Mouse (Mus musculus) intestine, embryonic 16.5 days (tissue): Measurements from ENCODE around the gene P2rx3. TPM values are rescaled to one million over a fixed set of nuclear protein-coding genes. Genes with fewer than 3 reads are reported as not detected.

Experiments
- ATAC-seq: fragments of 200-750 bp; cut with Nextera tagmentation; 2 replicates; pipeline ENCODE4 v1.8.0; 2017; ENCODE audit warnings: moderate TSS enrichment, moderate library complexity
- H3K27ac ChIP-seq: fragments of 300-500 bp; sonication (generic); 2 replicates; pipeline ENCODE4 v1.5.1; 2014; ENCODE audit warnings: mild to moderate bottlenecking, low read length
- H3K27me3 ChIP-seq: fragments of 300-500 bp; sonication (generic); replicated peaks from 2 replicates; pipeline ENCODE4 v1.6.1; 2014; ENCODE audit warnings: low read length, control low read depth, mixed read lengths; ENCODE audit not compliant: control insufficient read depth, insufficient read depth
- H3K36me3 ChIP-seq: fragments of 300-500 bp; sonication (generic); 2 replicates; pipeline ENCODE4 v1.6.1; 2014; ENCODE audit warnings: low read length, control low read depth; ENCODE audit not compliant: control insufficient read depth, insufficient read depth
- H3K4me1 ChIP-seq: fragments of 300-500 bp; sonication (generic); 2 replicates; pipeline ENCODE4 v1.6.1; 2014; ENCODE audit warnings: low read length, control low read depth, mixed read lengths; ENCODE audit not compliant: control insufficient read depth, insufficient read depth
- H3K4me2 ChIP-seq: fragments of 300-500 bp; sonication (generic); 2 replicates; pipeline ENCODE4 v1.6.1; 2014; ENCODE audit warnings: low read depth, low read length, control low read depth
- H3K4me3 ChIP-seq: fragments of 300-500 bp; sonication (generic); 2 replicates; pipeline ENCODE4 v1.5.1; 2014; ENCODE audit warnings: mild to moderate bottlenecking, low read length
- H3K9ac ChIP-seq: fragments of 300-500 bp; sonication (generic); 2 replicates; pipeline ENCODE4 v1.6.1; 2014; ENCODE audit warnings: low read depth, low read length
- H3K9me3 ChIP-seq: fragments of 300-500 bp; sonication (generic); 2 replicates; pipeline ENCODE4 v1.6.1; 2016; ENCODE audit warnings: low read length, control low read depth; ENCODE audit not compliant: control insufficient read depth
- WGBS: fragments of 180-500 bp; shearing (Covaris S2); extraction: QIAGEN DNeasy Blood & Tissue Kit; methylation state at CpG from one replicate; pipeline ENCODE4 v1.1.7; 2014; 5-methylcytosine and 5-hydroxymethylcytosine counted together
- polyA plus RNA-seq: library from polyadenylated mRNA; unstranded; fragments of >200 nt; fragmentation: Nextera tagmentation; extraction: Ambion mirVana; gene quantifications from 2 replicates; pipeline ENCODE4 v1.2.1, GENCODE M21; 2015

Gene P2rx3
- polyA plus RNA-seq, 1 experiment from 2014 or later = 1.1 TPM

DNA sequence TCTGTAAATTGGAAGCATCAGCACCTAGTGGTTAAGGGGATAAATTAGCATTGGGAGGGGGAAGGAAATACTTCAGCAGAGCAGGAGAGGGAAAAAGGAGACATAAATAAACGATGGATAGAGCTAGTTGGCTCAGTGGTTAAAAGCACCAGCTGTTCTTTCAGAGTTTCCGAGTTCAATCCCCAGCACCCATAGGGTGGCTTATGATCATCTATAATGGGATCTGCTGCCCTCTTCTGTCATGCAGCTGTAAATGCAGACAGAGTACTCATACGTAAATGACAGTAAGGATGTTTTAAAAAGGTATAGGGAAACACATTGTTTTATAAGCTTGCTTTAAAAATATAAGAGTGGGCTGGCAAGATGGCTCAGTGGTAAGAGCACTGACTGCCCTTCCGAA is 29.5 kb downstream of the P2rx3 start:
- ATAC-seq = no peak
- no peak overlapping the region for H3K27ac ChIP-seq
- 31% methylated on average over 4 of the region's 4 CpGs for WGBS

DNA sequence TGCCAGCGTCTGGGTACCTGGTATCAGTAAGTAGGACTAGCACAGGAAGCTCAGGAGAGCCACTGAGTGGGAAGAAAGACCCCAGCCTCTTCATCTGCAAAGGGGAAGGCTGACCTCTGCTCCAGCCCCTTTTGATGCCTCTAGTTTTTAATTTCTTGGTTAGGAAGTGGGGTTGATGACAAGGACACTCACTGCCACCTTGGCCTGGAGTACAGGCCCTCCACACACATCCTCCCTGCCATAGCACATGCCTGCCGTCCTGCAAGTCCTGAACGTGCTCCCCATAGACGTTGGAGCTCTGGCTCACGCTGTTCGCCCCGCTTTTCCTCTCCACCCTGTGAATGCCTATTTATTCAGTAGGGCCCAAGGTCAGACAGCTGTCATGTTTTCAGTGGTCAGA is 30.7 kb downstream of the P2rx3 start:
- Histone ChIP-seq H3K9ac (no peak overlapping the region), H3K4me2 (no peak overlapping the region), H3K27me3 (no peaks in the 10 kb centered on the region), H3K4me3 (no peak overlapping the region), H3K36me3 (no peaks in the 10 kb centered on the region), H3K27ac (no peak overlapping the region), H3K9me3 (no peaks in the 10 kb centered on the region), H3K4me1 (peaks cover 18% of the 10 kb centered on the region)
- 82% methylated on average over 7 of the region's 7 CpGs for WGBS
- ATAC-seq = no peak

More for the DNA sequence above, 29.5 kb downstream of the P2rx3 start:
- Histone ChIP-seq H3K4me2 (no peak overlapping the region), H3K4me1 (peaks cover 27% of the 10 kb centered on the region), H3K27me3 (no peaks in the 10 kb centered on the region), H3K9me3 (no peaks in the 10 kb centered on the region), H3K9ac (no peak overlapping the region), H3K36me3 (no peaks in the 10 kb centered on the region), H3K4me3 (no peak overlapping the region)

DNA sequence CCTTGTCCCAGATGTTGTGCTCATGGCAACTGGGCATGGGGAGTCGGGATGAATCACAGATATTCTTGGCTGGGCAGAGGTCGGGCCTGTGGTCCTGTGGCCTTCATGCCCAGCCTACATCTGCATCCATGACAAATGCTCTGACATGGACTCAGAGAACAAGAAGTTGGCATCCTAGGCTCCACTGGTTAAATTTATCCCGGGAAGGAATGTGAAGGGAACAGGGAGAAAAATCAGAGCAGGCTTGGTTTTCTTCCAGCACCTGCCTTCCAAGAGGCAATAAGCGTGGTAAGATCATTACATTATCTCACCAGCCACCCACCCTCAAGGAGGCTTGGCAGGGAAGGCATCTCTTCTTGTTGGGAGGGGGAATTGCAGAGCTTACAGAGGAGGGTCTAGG is 32.9 kb downstream of the P2rx3 start:
- H3K9me3 ChIP-seq = no peaks in the 10 kb centered on the region
- ATAC-seq = no peak
- no peak overlapping the region for H3K9ac ChIP-seq
- H3K4me2 ChIP-seq = no peak overlapping the region
- H3K36me3 ChIP-seq = no peaks in the 10 kb centered on the region
- 86% methylated on average over 4 of the region's 4 CpGs for WGBS
- no peak overlapping the region for H3K4me3 ChIP-seq
- H3K27ac ChIP-seq = no peak overlapping the region
- no peaks in the 10 kb centered on the region for H3K27me3 ChIP-seq
- peaks cover under 1% of the 10 kb centered on the region; the same call in 1 of the 2 replicates for H3K4me1 ChIP-seq

DNA sequence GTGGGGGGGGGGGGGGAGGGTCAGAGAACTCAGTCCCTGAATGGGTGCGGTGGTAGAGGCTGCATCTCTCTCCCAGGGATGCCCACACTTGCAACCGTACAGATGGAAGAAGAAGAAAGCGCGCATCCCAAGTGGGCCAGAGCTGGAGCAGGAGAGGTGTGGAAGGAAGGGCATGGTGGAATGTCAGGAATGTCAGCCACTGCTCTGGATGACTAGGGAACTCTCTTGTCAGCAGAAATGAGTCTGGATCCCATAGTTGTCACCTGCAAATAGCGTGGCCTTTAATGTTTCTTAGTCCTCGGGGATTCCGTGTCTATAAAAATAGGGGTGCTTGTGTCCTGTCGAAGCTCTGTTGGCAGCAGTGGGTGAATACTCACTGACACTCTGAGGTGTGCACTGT is 34.7 kb downstream of the P2rx3 start:
- no peaks in the 10 kb centered on the region for H3K4me1 ChIP-seq
- no peak overlapping the region for H3K4me2 ChIP-seq
- no peaks in the 10 kb centered on the region for H3K27me3 ChIP-seq
- no peak for ATAC-seq
- H3K27ac ChIP-seq = no peak overlapping the region
- no peaks in the 10 kb centered on the region for H3K9me3 ChIP-seq
- WGBS = 68% methylated on average over 8 of the region's 8 CpGs
- H3K36me3 ChIP-seq = no peaks in the 10 kb centered on the region
- no peak overlapping the region for H3K4me3 ChIP-seq
- no peak overlapping the region for H3K9ac ChIP-seq

DNA sequence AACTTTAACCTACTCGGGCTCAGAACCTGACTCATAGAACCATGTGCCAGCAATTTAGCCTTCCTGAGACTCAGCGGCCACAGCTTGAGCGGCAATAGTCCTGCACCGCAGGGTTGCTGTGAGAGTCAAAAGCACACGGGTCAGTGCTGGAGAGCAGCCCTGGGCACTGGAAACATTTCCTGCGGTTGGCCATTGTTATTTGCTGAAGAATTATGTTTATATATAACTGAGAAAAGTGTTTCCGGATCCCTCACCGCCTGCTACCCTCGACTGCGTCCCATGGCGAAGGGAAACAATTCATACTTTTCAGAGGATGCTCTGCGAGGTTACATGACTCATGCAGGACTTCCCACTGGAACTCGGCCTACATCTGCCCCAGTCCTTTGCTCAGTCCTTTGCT is 35.8 kb downstream of the P2rx3 start:
- H3K27ac ChIP-seq = peak overlapping the region; percentile 31; the same call in 1 of the 2 replicates
- H3K36me3 ChIP-seq = no peaks in the 10 kb centered on the region
- ATAC-seq = no peak
- H3K4me1 ChIP-seq = no peaks in the 10 kb centered on the region
- H3K9me3 ChIP-seq = no peaks in the 10 kb centered on the region
- no peak overlapping the region for H3K9ac ChIP-seq
- no peak overlapping the region for H3K4me2 ChIP-seq
- H3K4me3 ChIP-seq = no peak overlapping the region
- WGBS = 58% methylated on average over 13 of the region's 13 CpGs
- H3K27me3 ChIP-seq = no peaks in the 10 kb centered on the region

DNA sequence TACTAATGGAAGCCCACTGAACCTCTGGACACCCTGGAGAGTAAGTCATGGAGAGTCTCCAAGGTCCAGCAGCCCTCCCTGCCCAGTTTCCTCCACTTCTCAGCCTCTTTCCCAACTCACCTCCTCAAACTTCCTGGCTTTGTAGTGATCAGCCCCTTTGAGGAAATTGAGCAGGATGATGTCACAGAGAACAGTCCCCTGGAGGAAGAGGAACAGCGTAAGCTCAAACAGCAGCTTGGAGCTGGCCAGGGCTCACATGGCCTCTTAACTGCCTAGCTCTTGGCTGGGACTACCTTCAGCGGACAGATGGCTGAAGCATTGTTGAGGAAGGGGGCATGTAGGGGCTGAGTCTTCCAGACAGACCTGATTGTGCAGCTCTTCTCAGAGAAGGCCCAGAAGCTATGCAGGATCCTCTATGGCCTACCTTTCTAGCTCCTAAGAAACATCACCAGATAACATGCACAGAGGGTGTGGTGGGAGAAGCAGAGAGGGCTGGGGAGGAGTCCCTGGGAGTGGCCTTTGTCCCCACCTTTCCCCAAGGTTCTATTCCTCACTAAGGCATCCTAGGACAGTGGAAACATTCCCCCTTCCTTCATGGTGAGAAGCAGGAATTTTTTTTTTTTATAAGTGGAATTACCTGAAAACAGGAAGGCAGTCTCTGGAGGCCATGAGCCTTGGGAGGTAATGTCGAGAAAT is 37.6 kb downstream of the P2rx3 start:
- no peak overlapping the region for H3K4me3 ChIP-seq
- H3K36me3 ChIP-seq = no peaks in the 10 kb centered on the region
- no peak overlapping the region for H3K4me2 ChIP-seq
- H3K9me3 ChIP-seq = no peaks in the 10 kb centered on the region
- WGBS = 79% methylated on average over 3 of the region's 3 CpGs
- no peaks in the 10 kb centered on the region for H3K4me1 ChIP-seq
- H3K9ac ChIP-seq = no peak overlapping the region
- ATAC-seq = peak; percentile 53; the same call in 1 of the 2 replicates
- no peak overlapping the region for H3K27ac ChIP-seq
- H3K27me3 ChIP-seq = no peaks in the 10 kb centered on the region

DNA sequence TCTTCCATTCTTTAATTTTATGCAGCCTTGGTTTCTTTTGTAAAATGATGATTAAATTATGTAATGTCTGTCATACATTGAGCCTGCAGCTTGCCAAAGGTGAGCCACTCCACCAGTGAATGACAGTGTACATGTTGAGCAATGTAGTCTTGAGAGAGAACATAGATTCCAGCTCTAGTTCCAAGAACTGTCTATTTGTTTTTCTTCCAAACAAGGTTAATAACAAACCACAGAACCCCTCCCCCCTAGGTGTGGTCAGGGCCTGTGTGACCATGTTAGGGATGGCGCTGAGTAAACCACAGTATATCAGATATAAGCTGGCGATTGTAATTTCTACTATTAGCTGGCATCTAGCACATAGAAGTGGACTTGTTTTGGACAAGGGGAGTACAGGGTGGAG is 40.9 kb downstream of the P2rx3 start:
- Histone ChIP-seq H3K36me3 (no peaks in the 10 kb centered on the region), H3K27ac (no peak overlapping the region), H3K9me3 (no peaks in the 10 kb centered on the region), H3K4me2 (no peak overlapping the region), H3K4me1 (no peaks in the 10 kb centered on the region), H3K4me3 (no peak overlapping the region), H3K9ac (no peak overlapping the region), H3K27me3 (no peaks in the 10 kb centered on the region)
- WGBS = 81% methylated on average over 2 of the region's 2 CpGs
- no peak for ATAC-seq

DNA sequence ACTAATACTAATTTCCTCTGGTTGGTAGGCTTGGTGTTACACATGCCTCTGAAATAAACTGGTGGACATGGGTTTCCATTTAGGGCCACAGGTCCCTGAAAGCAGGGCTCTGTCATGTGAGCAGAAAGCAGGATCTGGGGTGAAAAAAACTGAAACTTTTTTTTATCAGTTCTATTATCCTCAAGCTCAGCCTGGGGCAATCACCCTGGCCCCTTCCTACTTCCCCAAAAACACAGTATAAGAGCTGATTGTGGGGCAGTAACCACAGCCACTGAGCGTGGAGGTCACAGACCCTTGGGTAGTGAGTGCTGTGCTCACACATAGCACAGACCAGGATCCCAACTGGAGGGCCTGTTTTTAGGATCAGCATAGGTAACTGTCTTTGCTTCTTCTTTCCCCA is 49.3 kb downstream of the P2rx3 start, which contains the start of gene Prg3:
Gene Prg3 (plus strand): TSS at position 286 of the 400 bp plus-strand sequence.
- no peaks in the 10 kb centered on the region for H3K4me1 ChIP-seq
- H3K9me3 ChIP-seq = no peaks in the 10 kb centered on the region
- 75% methylated on average over 1 of the region's 1 CpGs for WGBS
- H3K36me3 ChIP-seq = no peaks in the 10 kb centered on the region
- H3K27ac ChIP-seq = no peak within 1 kb of the TSS
- H3K27me3 ChIP-seq = no peaks in the 10 kb centered on the region
- no peak within 1 kb of the TSS for H3K4me3 ChIP-seq
- no peak for ATAC-seq
- H3K9ac ChIP-seq = no peak within 1 kb of the TSS
- H3K4me2 ChIP-seq = no peak within 1 kb of the TSS

DNA sequence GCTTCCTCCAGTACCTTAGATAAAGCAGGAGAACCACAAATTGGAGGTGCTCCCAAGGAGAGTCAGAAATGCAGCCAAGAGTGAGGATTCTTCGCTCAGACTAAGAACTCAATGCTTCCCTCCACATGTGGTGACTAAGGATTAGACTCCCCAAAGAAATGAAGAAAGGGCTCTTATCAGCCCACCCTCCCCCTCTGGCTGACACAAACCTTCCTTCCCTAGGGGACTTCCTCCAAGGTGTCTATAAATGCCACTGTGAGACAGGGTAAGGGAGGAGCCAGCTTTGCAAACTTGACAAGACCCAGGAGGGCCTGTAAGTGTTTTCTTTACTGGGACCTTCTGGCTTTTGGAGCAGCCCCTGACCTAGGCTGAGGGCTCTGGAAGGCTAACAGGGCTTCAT is 57.1 kb downstream of the P2rx3 start, which contains the start of gene Prg2:
Gene Prg2 (plus strand): TSS at position 274 of the 400 bp plus-strand sequence.
- Histone ChIP-seq H3K4me2 (no peak within 1 kb of the TSS), H3K4me3 (no peak within 1 kb of the TSS), H3K9me3 (no peaks in the 10 kb centered on the region), H3K9ac (no peak within 1 kb of the TSS), H3K27ac (no peak within 1 kb of the TSS), H3K36me3 (no peaks in the 10 kb centered on the region), H3K4me1 (no peaks in the 10 kb centered on the region), H3K27me3 (no peaks in the 10 kb centered on the region)
- no peak for ATAC-seq
- WGBS = 52% methylated on average over 1 of the region's 1 CpGs

DNA sequence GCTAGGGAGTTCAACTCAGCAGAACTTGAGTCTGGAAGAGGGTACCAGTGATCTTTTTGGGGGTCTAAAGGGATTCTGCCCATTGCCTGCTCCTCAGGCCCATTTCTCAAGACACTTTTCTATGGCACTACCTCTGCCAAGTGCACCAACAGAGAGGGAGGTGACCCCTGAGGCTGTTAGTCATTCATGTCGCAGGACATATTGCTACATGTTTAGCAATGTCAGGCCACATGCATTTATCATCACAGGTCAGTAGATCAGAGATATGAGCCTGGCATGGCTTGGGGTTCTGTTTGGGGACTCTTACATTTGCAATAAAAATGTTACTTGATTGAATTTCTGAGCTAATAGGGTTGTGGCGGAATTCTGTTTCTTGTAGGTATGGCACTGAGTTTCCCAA is 61.7 kb downstream of the P2rx3 start:
- Histone ChIP-seq H3K4me2 (no peak overlapping the region), H3K27me3 (no peaks in the 10 kb centered on the region), H3K9me3 (no peaks in the 10 kb centered on the region), H3K27ac (no peak overlapping the region), H3K4me3 (no peak overlapping the region), H3K36me3 (no peaks in the 10 kb centered on the region), H3K9ac (no peak overlapping the region), H3K4me1 (no peaks in the 10 kb centered on the region)
- ATAC-seq = no peak
- 81% methylated on average over 2 of the region's 2 CpGs for WGBS
